Mouse (Mus musculus) hindbrain, embryonic 11.5 days (tissue): ENCODE measurements around the gene Higd1a. TPM values are rescaled to one million over a fixed set of nuclear protein-coding genes. Genes with fewer than 3 reads are reported as not detected.

Source experiments
- ATAC-seq: fragments of 200-750 bp; cut with Nextera tagmentation; 2 replicates; pipeline ENCODE4 v1.8.0; 2017; ENCODE audit warnings: mild to moderate bottlenecking, moderate TSS enrichment, moderate library complexity; ENCODE audit not compliant: low FRiP score
- DNase-seq: peaks from one replicate; pipeline ENCODE4 v3.0.0-alpha.2; 2015; ENCODE audit warnings: low spot score
- H3K27ac ChIP-seq: fragments of 300-500 bp; sonication (generic); 2 replicates; pipeline ENCODE4 v1.5.1; 2014; ENCODE audit warnings: mild to moderate bottlenecking, low read depth, low read length
- H3K27me3 ChIP-seq: fragments of 300-500 bp; sonication (generic); 2 replicates; pipeline ENCODE4 v1.6.1; 2014; ENCODE audit warnings: mild to moderate bottlenecking, low read length, moderate library complexity, mixed read lengths; ENCODE audit not compliant: control insufficient read depth, insufficient read depth
- H3K36me3 ChIP-seq: fragments of 300-500 bp; sonication (generic); 2 replicates; pipeline ENCODE4 v1.6.1; 2014; ENCODE audit warnings: mild to moderate bottlenecking, low read length, moderate library complexity, mixed read lengths; ENCODE audit not compliant: control insufficient read depth, insufficient read depth
- H3K4me1 ChIP-seq: fragments of 300-500 bp; sonication (generic); replicated peaks from 2 replicates; pipeline ENCODE4 v1.6.1; 2014; ENCODE audit warnings: low read length, mixed read lengths; ENCODE audit not compliant: control insufficient read depth, insufficient read depth
- H3K4me2 ChIP-seq: fragments of 300-500 bp; sonication (generic); replicated peaks from 2 replicates; pipeline ENCODE4 v1.6.1; 2014; ENCODE audit warnings: mild to moderate bottlenecking, low read depth, low read length
- H3K4me3 ChIP-seq: fragments of 300-500 bp; sonication (generic); 2 replicates; pipeline ENCODE4 v1.5.1; 2014; ENCODE audit warnings: low read depth, low read length
- H3K9ac ChIP-seq: fragments of 300-500 bp; sonication (generic); 2 replicates; pipeline ENCODE4 v1.6.1; 2014; ENCODE audit warnings: low read depth, low read length
- H3K9me3 ChIP-seq: fragments of 300-500 bp; sonication (generic); 2 replicates; pipeline ENCODE4 v1.6.1; 2016; ENCODE audit warnings: low read length; ENCODE audit not compliant: control insufficient read depth
- WGBS: fragments of 180-500 bp; shearing (Covaris S2); extraction: QIAGEN DNeasy Blood & Tissue Kit; methylation state at CpG from one replicate; pipeline ENCODE4 v1.1.7; 2014; 5-methylcytosine and 5-hydroxymethylcytosine counted together
- polyA plus RNA-seq: library from polyadenylated mRNA; unstranded; fragments of >200 nt; fragmentation: Nextera tagmentation; extraction: Ambion mirVana; gene quantifications from 2 replicates; pipeline ENCODE4 v1.2.1, GENCODE M21; 2014

The Higd1a gene
- polyA plus RNA-seq, 1 experiment from 2014 or later = 149 TPM

DNA sequence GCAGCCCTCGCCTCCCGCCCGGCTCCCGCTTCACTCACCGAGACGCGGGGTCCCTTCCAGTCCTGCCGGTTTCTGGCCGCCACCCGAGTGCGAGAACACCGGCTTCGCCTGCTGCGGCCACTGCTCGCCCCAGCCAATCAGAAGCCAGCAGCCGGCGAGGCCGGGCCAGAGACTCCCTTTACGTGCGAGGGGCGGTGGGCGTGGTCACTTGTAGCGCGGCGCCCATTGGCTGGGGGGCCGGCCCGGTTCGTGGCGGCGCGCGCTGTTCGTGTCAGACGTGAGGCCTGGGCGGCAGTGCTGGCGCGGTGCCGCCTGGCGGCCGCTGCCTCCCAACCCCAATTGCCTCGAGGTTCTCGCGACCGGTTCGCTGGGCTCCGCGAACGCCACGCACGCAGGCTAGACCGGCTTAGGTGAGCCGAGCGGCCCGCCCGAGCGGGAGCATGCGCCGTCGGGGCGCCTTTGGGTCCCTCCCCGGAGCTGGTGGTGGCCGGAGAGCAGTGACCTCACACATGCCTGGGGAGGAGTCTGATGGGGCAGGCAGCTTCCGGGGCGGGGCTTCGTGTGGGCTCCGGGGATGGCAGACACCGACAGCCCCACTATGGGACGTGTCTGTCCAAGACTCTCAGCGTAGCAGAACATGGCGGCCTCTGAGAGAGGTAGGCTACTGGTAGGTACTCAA lies 549 bp downstream of the Higd1a start:
- H3K4me1 ChIP-seq = 0 out of 2 replicates have a peak, but pooled peaks cover 2% of the 10 kb centered on the region
- H3K27ac ChIP-seq = peak overlapping the region; percentile 92
- DNase-seq (peak; percentile 98), ATAC-seq (peak; percentile 99)
- no peaks in the 10 kb centered on the region for H3K36me3 ChIP-seq
- H3K27me3 ChIP-seq = no peaks in the 10 kb centered on the region
- peak overlapping the region; percentile 84 for H3K9ac ChIP-seq
- H3K9me3 ChIP-seq = no peaks in the 10 kb centered on the region
- H3K4me2 ChIP-seq = peak overlapping the region; percentile 61
- under 1% methylated on average over 46 of the region's 70 CpGs for WGBS
- H3K4me3 ChIP-seq = peak overlapping the region; percentile 82

DNA sequence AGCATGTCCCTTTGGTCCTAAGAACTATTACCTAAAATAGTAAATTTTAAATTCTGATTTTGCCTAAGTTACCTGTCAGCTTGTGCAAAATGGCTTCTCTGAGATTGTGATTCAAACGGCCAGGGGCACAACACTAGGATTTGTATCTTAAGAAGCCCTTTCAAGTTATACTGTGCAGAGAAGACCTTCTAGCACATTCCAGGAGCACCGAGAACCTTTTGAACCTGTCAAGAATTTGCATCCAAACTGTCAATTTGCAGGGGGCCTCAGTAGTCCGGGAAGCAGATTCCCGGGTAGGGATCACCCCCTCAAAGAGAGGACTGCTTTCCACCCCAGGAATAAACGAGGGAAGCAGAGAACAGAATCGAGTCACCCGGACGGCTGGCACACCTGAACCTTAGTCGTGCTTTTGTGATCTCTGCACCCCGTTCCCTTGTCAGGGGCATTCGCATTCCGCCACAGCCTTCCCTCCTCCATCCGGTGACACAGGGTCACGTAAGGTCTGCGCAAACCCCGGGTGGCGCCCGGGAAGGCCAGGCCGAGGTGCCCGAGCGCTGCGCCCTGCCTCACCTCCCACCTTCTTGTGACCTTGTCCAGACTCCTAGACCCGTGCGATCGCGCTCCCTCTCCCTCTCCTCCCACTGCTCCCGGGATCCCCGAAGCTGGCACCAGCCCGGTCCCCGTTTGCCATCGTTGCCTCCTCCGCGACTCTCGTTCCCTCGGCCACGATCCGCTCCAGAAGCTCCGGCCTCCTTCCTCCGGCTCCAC lies 1.3 kb downstream of the Higd1a start:
- DNase-seq = no peak
- Histone ChIP-seq H3K4me1 (0 out of 2 replicates have a peak, but pooled peaks cover 2% of the 10 kb centered on the region), H3K27me3 (no peaks in the 10 kb centered on the region), H3K9ac (peak overlapping the region; percentile 84), H3K4me3 (peak overlapping the region; percentile 82), H3K9me3 (no peaks in the 10 kb centered on the region), H3K36me3 (no peaks in the 10 kb centered on the region), H3K4me2 (peak overlapping the region; percentile 61), H3K27ac (peak overlapping the region; percentile 92)
- WGBS = 2% methylated on average over 38 of the region's 39 CpGs
- peak; percentile 59 for ATAC-seq

DNA sequence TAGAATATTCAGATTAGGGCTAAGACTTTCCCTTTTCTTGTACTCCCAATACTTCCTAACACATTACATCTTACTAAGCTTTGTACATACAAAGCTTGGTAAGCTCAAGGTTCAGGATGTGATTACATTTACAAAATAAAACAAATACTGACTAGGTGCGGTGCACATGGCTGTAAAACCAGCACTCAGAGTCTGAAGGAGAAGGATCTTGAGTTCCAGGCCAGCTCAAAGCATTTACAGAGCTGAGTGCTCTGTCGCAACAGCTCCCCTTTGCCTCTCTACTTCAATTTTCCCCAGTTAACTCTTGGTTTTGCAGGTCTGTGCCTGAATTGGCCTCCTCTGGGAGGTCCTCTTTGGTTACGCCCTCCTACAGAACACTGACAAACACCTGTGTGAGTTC lies 3.9 kb downstream of the Higd1a start:
- Histone ChIP-seq H3K36me3 (no peaks in the 10 kb centered on the region), H3K4me2 (no peak overlapping the region), H3K9me3 (no peaks in the 10 kb centered on the region), H3K27ac (no peak overlapping the region), H3K4me1 (0 out of 2 replicates have a peak, but pooled peaks cover 2% of the 10 kb centered on the region), H3K9ac (no peak overlapping the region), H3K4me3 (no peak overlapping the region), H3K27me3 (no peaks in the 10 kb centered on the region)
- DNase-seq (no peak), ATAC-seq (no peak)
- WGBS = 95% methylated on average over 3 of the region's 3 CpGs

DNA sequence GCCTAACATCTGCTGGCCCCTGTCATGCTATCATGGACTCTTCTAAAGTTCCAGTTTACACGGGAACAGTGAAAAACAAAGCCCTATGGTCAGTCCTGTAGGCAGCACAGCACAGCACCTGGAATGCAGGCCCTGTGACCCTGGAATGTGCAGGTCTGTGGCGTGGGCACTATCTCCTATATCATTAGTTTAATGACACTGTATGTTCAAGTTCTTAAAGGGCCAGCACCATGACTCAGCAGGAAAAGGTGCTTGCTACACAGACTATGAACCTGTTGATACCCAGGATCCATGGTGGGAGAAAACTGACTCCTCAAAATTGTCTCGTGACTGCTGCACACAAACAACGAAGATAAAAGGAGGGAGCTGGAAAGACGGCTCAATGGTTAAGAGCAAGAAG lies 10.3 kb downstream of the Higd1a start:
- Histone ChIP-seq H3K27me3 (no peaks in the 10 kb centered on the region), H3K9me3 (no peaks in the 10 kb centered on the region), H3K4me2 (no peak overlapping the region), H3K4me3 (no peak overlapping the region), H3K27ac (no peak overlapping the region), H3K4me1 (no peaks in the 10 kb centered on the region), H3K36me3 (no peaks in the 10 kb centered on the region), H3K9ac (no peak overlapping the region)
- DNase-seq (no peak), ATAC-seq (no peak)
- 88% methylated on average over 5 of the region's 5 CpGs for WGBS

DNA sequence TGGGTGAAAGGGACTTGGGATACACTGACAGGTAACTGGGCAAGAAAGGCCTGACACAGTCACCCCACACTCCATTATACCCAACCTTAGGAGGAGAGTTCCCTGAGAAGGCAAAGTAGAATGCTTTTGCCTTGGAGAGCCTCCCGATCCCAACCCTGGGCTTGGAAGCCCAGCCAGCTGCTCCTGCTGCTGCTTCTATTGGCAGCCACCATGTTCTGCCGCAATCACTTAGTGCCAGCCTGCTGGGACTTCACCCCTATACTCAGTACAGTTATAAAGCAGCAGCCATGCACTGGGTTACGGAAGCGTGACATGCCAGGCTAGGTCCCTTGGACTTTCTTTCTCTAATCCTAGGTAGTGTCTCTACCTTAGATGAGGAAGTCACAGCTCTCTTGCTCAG lies 11.0 kb downstream of the Higd1a start:
- H3K4me2 ChIP-seq = no peak overlapping the region
- H3K36me3 ChIP-seq = no peaks in the 10 kb centered on the region
- H3K27ac ChIP-seq = no peak overlapping the region
- ATAC-seq (no peak), DNase-seq (no peak)
- no peaks in the 10 kb centered on the region for H3K27me3 ChIP-seq
- H3K9ac ChIP-seq = no peak overlapping the region
- WGBS = 90% methylated on average over 4 of the region's 4 CpGs
- no peaks in the 10 kb centered on the region for H3K9me3 ChIP-seq
- no peaks in the 10 kb centered on the region for H3K4me1 ChIP-seq
- H3K4me3 ChIP-seq = no peak overlapping the region

DNA sequence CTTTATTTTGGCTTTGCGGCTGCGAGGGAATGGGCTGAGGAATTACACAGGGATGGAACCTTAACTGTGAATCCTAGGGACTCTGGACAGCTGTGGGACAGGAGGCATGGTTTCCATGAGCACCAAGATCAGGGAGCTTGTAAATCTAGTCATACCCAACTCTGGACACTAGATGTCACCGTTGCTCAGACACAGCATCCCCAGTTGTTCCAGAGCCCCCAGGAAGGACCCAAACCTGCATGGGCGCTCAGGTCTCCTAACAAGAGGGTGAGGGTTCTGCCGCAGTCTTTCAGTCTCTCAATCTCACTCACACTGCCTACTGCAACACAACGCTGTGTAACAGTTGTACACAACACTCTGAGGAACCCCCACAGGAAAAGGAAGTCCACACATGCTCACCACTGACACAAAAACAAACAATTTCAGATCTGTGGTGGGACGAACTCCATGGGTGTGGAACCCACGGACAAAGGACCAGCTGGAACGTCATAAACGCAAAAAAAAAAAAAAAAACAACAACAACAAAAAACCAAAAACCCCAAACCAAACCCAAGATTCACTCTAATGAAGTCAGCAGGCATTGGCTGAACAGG lies 11.5 kb downstream of the Higd1a start:
- Histone ChIP-seq H3K9ac (no peak overlapping the region), H3K27me3 (no peaks in the 10 kb centered on the region), H3K4me3 (no peak overlapping the region), H3K27ac (no peak overlapping the region), H3K4me2 (no peak overlapping the region), H3K9me3 (no peaks in the 10 kb centered on the region), H3K4me1 (no peaks in the 10 kb centered on the region), H3K36me3 (no peaks in the 10 kb centered on the region)
- DNase-seq (peak; percentile 73), ATAC-seq (peak; percentile 33; the same call in 1 of the 2 replicates)
- 60% methylated on average over 10 of the region's 10 CpGs for WGBS

DNA sequence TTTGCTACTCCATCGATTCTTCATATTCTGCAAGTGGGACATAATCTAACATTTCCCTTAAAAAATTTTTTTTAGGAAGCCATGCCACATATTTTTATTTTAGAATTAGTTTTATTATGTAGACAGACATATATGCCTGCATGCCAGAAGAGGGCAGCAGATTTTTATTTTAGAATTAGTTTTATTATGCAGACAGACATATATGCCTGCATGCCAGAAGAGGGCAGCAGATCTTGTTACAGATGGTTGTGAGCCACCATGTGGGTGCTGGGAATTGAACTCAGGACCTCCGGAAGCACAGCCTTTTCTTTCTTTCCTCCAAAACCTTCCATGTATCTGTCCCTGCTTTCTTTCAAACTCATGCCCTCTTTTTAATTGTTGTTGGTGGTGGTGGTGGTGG lies 15.2 kb downstream of the Higd1a start:
- Histone ChIP-seq H3K27ac (no peak overlapping the region), H3K4me3 (no peak overlapping the region), H3K36me3 (no peaks in the 10 kb centered on the region), H3K9me3 (no peaks in the 10 kb centered on the region), H3K4me2 (no peak overlapping the region), H3K27me3 (no peaks in the 10 kb centered on the region), H3K9ac (no peak overlapping the region), H3K4me1 (no peaks in the 10 kb centered on the region)
- WGBS = 90% methylated on average over 2 of the region's 2 CpGs
- ATAC-seq (no peak), DNase-seq (no peak)

DNA sequence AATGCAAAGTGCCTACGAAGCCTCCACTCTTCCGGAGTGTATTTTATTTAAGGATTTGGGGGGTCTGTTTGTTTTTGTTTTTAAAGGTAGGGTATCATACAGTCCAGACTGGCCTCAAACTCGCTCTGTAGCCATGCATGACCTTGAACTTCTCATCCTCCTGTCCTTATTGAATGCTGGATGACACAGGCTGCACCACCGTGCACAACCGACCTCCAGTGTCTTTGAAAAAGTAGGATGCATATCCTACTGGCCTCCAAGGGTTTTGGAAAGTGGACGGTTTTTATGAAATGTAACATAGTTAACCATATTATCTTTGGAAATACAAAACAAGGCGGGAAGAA lies 18.6 kb downstream of the Higd1a start:
- WGBS = 39% methylated on average over 7 of the region's 7 CpGs
- Histone ChIP-seq H3K4me3 (peak overlapping the region; percentile 49), H3K4me2 (peak overlapping the region; percentile 77), H3K9ac (peak overlapping the region; percentile 44; the same call in 1 of the 2 replicates), H3K9me3 (no peaks in the 10 kb centered on the region), H3K27me3 (no peaks in the 10 kb centered on the region), H3K4me1 (no peaks in the 10 kb centered on the region), H3K36me3 (no peaks in the 10 kb centered on the region), H3K27ac (no peak overlapping the region)
- ATAC-seq (peak; percentile 70), DNase-seq (no peak)
